Mouse (Mus musculus) forelimb bud, embryonic 11.5 days (tissue): ENCODE data around the gene BC035044.
"Not testable (repeated sequence)": the region's sequence is repeated elsewhere in the genome, so short reads cannot be mapped to it uniquely, and the experiment has no call there.

Experiments used
- DNase-seq: peaks from one replicate; pipeline ENCODE4 v3.0.0-alpha.2; 2012; ENCODE audit warnings: low read depth, low spot score

BC035044 gene

GRCm38 (mm10) chr6:128836191-128836954, 54.6 kb downstream of the BC035044 start:
- DNase-seq = no peak

- DNase-seq = no peak
Measured at GRCm38 (mm10) chr6:128835571-128835970, 55.4 kb downstream of the BC035044 start.

GRCm38 (mm10) chr6:128833046-128833445, 57.9 kb downstream of the BC035044 start:
- DNase-seq = no peak

GRCm38 (mm10) chr6:128829837-128830236, 61.1 kb downstream of the BC035044 start:
- no peak for DNase-seq

- no peak for DNase-seq
Measured at GRCm38 (mm10) chr6:128826781-128827180, 64.1 kb downstream of the BC035044 start.

- no peak for DNase-seq
Measured at GRCm38 (mm10) chr6:128826132-128826531, 64.8 kb downstream of the BC035044 start, which contains the start of the genes Gm44511 and Klrb1b. Gene Gm44511, minus strand, starts transcription at chr6:128826315. Gene Klrb1b, minus strand, starts transcription at chr6:128826331.

GRCm38 (mm10) chr6:128818083-128818802, 72.7 kb downstream of the BC035044 start:
- DNase-seq = no peak

- DNase-seq = peak; percentile 24
Measured at GRCm38 (mm10) chr6:128808532-128808931, 82.4 kb downstream of the BC035044 start.

- DNase-seq = no peak
Measured at GRCm38 (mm10) chr6:128807021-128807420, 83.9 kb downstream of the BC035044 start.

GRCm38 (mm10) chr6:128804823-128805640, 85.9 kb downstream of the BC035044 start:
- peak; percentile 55 for DNase-seq

- DNase-seq = peak; percentile 99
Measured at GRCm38 (mm10) chr6:128802999-128803857, 87.7 kb downstream of the BC035044 start.

GRCm38 (mm10) chr6:128802557-128802956, 88.4 kb downstream of the BC035044 start:
- no peak for DNase-seq

GRCm38 (mm10) chr6:128800696-128801095, 90.2 kb downstream of the BC035044 start:
- not testable (repeated sequence) for DNase-seq

GRCm38 (mm10) chr6:128799896-128800270, 91.0 kb downstream of the BC035044 start:
- DNase-seq = peak; percentile 28

GRCm38 (mm10) chr6:128799144-128799895, 91.6 kb downstream of the BC035044 start:
- DNase-seq = peak; percentile 92
